Comparison of ENCODE assay signal across 11 mouse cellular contexts in the genomic region with DNA sequence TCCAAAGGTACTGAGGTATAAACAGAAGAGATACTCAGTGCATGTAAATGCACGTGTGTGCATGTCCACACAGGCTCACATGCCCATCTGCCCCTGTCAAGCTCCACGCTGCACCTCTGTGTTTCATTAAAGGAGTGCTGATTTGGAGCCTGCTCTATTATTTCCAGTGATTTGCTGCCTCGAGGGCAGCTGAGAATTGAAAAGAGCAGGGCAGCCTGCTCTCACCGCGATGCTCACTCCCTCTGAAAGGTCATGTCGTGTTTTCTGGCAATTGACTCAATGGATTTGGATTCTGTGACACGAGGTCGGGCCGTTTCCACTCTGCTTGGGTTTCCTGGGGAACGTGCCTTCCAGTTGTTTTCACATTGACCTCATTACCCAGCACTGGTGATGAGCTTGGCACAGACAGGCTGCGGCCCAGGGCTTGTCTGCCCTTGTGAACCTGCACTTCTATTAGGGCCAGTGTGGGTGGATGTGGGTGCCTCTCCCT.
DNase-seq lines count a peak whose midpoint lies in the region; ATAC-seq lines count a peak whose summit lies in the region.
"Had no signal": no experiment of that assay in that cellular context is flagged by ENCODE, and none has a peak within 500 bp of the region (broad histone marks: within the 10 kb centered on the region; RNA-seq: fewer than 3 reads in every experiment).

No protein-coding gene starts in this region.

- H3K9ac ChIP-seq in kidney, embryonic 16.5 days (replicated peaks; ENCODE audit: low read length): no peak overlapping the region
- no peak overlapping the region for H3K9ac ChIP-seq in forebrain, embryonic 16.5 days (replicated peaks; ENCODE audit: low read depth, low read length)
- H3K9ac ChIP-seq in midbrain, embryonic 11.5 days (ENCODE audit: low read length): no peak overlapping the region
- H3K9ac ChIP-seq: embryonic facial prominence, embryonic 12.5 days; liver, embryonic 14.5 days had no signal

- no peak overlapping the region for H3K4me2 ChIP-seq in kidney, embryonic 16.5 days (replicated peaks; ENCODE audit: low read depth, low read length)
- no peak overlapping the region for H3K4me2 ChIP-seq in forebrain, embryonic 16.5 days (ENCODE audit: low read length)
- no peak overlapping the region for H3K4me2 ChIP-seq in midbrain, embryonic 11.5 days
- H3K4me2 ChIP-seq: embryonic facial prominence, embryonic 12.5 days had no signal

- H3K27me3 ChIP-seq in kidney, embryonic 16.5 days (ENCODE audit: insufficient read depth, low read length): no peaks in the 10 kb centered on the region
- no peaks in the 10 kb centered on the region for H3K27me3 ChIP-seq in forebrain, embryonic 16.5 days (replicated peaks; ENCODE audit: control insufficient read depth, insufficient read depth, low read length)
- H3K27me3 ChIP-seq in midbrain, embryonic 11.5 days (ENCODE audit: control insufficient read depth, insufficient read depth, low read length): no peaks in the 10 kb centered on the region
- H3K27me3 ChIP-seq: embryonic facial prominence, embryonic 12.5 days had no signal

- no peak overlapping the region for H3K4me3 ChIP-seq in kidney, embryonic 16.5 days (ENCODE audit: low read length)
- no peak overlapping the region for H3K4me3 ChIP-seq in forebrain, embryonic 16.5 days (replicated peaks; ENCODE audit: low read length)
- H3K4me3 ChIP-seq in midbrain, embryonic 11.5 days (ENCODE audit: low read depth, low read length): no peak overlapping the region
- H3K4me3 ChIP-seq: embryonic facial prominence, embryonic 12.5 days had no signal

- H3K4me1 ChIP-seq in kidney, embryonic 16.5 days (ENCODE audit: insufficient read depth, low read length): no peaks in the 10 kb centered on the region
- peaks cover 7% of the 10 kb centered on the region for H3K4me1 ChIP-seq in forebrain, embryonic 16.5 days (replicated peaks; ENCODE audit: control insufficient read depth, insufficient read depth, low read length)
- H3K4me1 ChIP-seq in midbrain, embryonic 11.5 days (ENCODE audit: control insufficient read depth, insufficient read depth, low read length): peaks cover 9% of the 10 kb centered on the region

- H3K27ac ChIP-seq in kidney, embryonic 16.5 days (ENCODE audit: low read length): no peak overlapping the region
- no peak overlapping the region for H3K27ac ChIP-seq in forebrain, embryonic 16.5 days (ENCODE audit: low read length)
- no peak overlapping the region for H3K27ac ChIP-seq in midbrain, embryonic 11.5 days (ENCODE audit: low read depth, low read length)
- H3K27ac ChIP-seq: embryonic facial prominence, embryonic 12.5 days; liver, embryonic 14.5 days had no signal

- H3K9me3 ChIP-seq in kidney, embryonic 16.5 days (ENCODE audit: low read length): no peaks in the 10 kb centered on the region
- no peaks in the 10 kb centered on the region for H3K9me3 ChIP-seq in forebrain, embryonic 16.5 days (ENCODE audit: control insufficient read depth, low read length)
- H3K9me3 ChIP-seq in midbrain, embryonic 11.5 days (ENCODE audit: control insufficient read depth, low read length): no peaks in the 10 kb centered on the region
- H3K9me3 ChIP-seq: embryonic facial prominence, embryonic 12.5 days had no signal

- DNase-seq in kidney, postnatal 36 days: peak; percentile 6 to 12
- no peak for DNase-seq in midbrain, embryonic 11.5 days (ENCODE audit: low spot score, missing footprints)
- peak; percentile 19 for DNase-seq in retina, postnatal 7 days (ENCODE audit: low read depth, low spot score)
- no peak for DNase-seq in testis, postnatal 14 days (ENCODE audit: low spot score)
- no peak for DNase-seq in adipocyte (ENCODE audit: low spot score)
- DNase-seq: kidney, adult 18-20 months had no signal

- WGBS in kidney, embryonic 16.5 days: 30% methylated on average over 11 of the region's 11 CpGs
- 9% methylated on average over 11 of the region's 11 CpGs for WGBS in forebrain, embryonic 16.5 days
- 35% methylated on average over 11 of the region's 11 CpGs for WGBS in midbrain, embryonic 11.5 days

- H3K36me3 ChIP-seq in kidney, embryonic 16.5 days (ENCODE audit: insufficient read depth, low read length): no peaks in the 10 kb centered on the region
- no peaks in the 10 kb centered on the region for H3K36me3 ChIP-seq in forebrain, embryonic 16.5 days (ENCODE audit: control insufficient read depth, insufficient read depth)
- no peaks in the 10 kb centered on the region for H3K36me3 ChIP-seq in midbrain, embryonic 11.5 days (ENCODE audit: control insufficient read depth, insufficient read depth, low read length)
- H3K36me3 ChIP-seq: embryonic facial prominence, embryonic 12.5 days had no signal

- ATAC-seq in kidney, embryonic 16.5 days (ENCODE audit: low FRiP score, low TSS enrichment): no peak
- ATAC-seq in forebrain, embryonic 16.5 days: peak; percentile 40; the same call in 1 of the 2 replicates
- ATAC-seq in midbrain, embryonic 11.5 days (ENCODE audit: low FRiP score): peak; percentile 35; the same call in 1 of the 2 replicates
- ATAC-seq in CD4-positive, CD25-positive, alpha-beta regulatory T cell, adult 4 months: no peak

Comparison
In these comparisons a context has a peak if more than half of its experiments do, and no peak if none do; other contexts are left out.
1. DNase-seq: peak in kidney, postnatal 36 days (2 of 2) and retina, postnatal 7 days (single experiment); none in midbrain, embryonic 11.5 days (single experiment), testis, postnatal 14 days (single experiment) and adipocyte (single experiment).
2. ATAC-seq: peak in forebrain, embryonic 16.5 days (single experiment) and midbrain, embryonic 11.5 days (single experiment); none in kidney, embryonic 16.5 days (single experiment) and CD4-positive, CD25-positive, alpha-beta regulatory T cell, adult 4 months (single experiment).